Mouse (Mus musculus) gastrocnemius, adult 18-20 months (tissue): ENCODE results near the gene Gm14444. TPM values are rescaled to one million over a fixed set of nuclear protein-coding genes. Genes with fewer than 3 reads are reported as not detected.
"Not testable (repeated sequence)": the region's sequence is repeated elsewhere in the genome, so short reads cannot be mapped to it uniquely, and the experiment has no call there.

ENCODE experiments used
- DNase-seq: peaks from one replicate; pipeline ENCODE4 v3.0.0; 2021; ENCODE audit warnings: low spot score
- long read RNA-seq, 2 experiments: library from polyadenylated mRNA; stranded (forward); transcript quantifications; one replicate each; pipeline ENCODE4 v2.0.0; 2021
- total RNA-seq, 2 experiments: library from RNA; stranded (reverse); gene quantifications; 2 replicates each; pipeline ENCODE4 v1.2.3; 2021

The Gm14444 gene
- total RNA-seq = under 1 TPM in 1 of 2 experiments, not detected in 1; 0.33 TPM
- long read RNA-seq, experiment 1 = 0 reads
- long read RNA-seq, experiment 2 = 0 reads

DNA sequence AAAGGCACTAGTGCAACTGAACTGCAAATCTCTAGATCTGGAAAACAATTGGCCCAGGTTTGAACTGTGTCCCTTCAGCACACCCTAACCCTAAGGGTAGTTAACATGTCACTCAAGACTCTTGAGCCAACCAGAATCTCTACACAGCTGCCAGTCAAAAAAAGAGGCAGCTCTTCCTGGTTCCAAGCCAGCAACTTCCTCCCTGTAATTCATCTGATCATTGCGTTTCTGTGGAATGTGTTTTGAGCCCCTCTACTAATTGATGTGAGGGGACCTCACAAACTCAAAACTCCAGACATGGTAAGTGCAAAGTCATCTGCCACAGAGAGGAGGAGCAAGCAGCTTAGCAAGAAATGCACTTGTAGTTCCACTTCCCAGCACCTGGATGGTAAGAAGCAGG lies at the start of gene Gm14444:
TSS of gene Gm14444 (plus strand) at position 220 of the 400 bp plus-strand sequence.
- not testable (repeated sequence) for DNase-seq

DNA sequence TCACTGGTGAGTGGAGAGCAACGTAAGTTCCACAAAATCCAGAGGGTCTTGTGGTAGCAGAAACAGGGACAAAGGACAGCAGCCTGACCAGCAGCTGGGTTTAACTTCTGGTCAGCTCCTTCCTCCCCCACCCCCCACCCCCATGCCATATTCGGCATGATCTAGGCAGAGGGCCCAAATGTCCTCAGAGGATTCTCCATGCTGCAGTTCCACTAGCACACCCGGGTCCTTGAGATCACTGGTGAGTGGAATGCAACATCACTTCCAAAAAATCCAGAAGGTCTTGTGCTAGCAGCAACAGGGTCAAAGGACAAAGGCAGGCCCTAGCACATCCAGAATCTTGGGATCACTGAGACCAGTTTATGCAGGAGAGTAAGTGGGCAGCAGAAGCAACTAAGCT lies 44.6 kb upstream of the Gm14444 start:
- peak; percentile 10 for DNase-seq

DNA sequence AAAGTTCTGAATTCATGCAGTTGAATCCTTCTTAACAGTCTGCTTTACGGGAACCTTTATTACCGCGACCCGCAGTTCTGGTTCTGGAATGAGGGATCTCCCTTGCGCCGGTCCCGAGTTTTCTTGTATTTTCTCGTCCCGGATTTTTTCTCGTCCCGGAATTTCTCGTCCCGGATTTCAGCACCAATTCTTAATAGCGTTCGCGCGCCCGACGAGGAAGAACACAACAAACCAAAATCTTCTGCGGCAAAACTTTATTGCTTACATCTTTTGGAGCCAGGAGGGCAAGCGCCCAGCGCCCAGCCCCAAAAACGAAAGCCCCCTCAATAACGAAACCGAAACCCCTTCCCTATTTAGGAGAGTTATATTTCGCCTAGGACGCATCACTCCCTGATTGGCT lies 34.2 kb downstream of the Gm14444 start:
- not testable (repeated sequence) for DNase-seq

- not testable (repeated sequence) for DNase-seq
Measured at GRCm38 (mm10) chr2:175067681-175068261, 57.7 kb downstream of the Gm14444 start, which contains the start of gene Gm14393. TSS of gene Gm14393 (minus strand) at chr2:175067781.

Other genes starting within 250 kb of the Gm14444 start
- gene Edn3, start 249.6 kb upstream of the Gm14444 start, total RNA-seq = under 1 TPM; 0.25 to 0.43 TPM
- gene Gm14393, start 57.5 kb downstream of the Gm14444 start, total RNA-seq = not detected
- 1 to 10 TPM; 6.4 to 8.1 TPM for gene Gm14399, start 131.8 kb downstream of the Gm14444 start, total RNA-seq
- gene Gm14443, start 165.6 kb downstream of the Gm14444 start, total RNA-seq = under 1 TPM; 0.28 to 0.78 TPM
- 10 to 100 TPM; 51.7 to 58.7 TPM for gene Gm14391, start 196.7 kb downstream of the Gm14444 start, total RNA-seq